ENCODE assay signal across 8 mouse cellular contexts in the genomic region with DNA sequence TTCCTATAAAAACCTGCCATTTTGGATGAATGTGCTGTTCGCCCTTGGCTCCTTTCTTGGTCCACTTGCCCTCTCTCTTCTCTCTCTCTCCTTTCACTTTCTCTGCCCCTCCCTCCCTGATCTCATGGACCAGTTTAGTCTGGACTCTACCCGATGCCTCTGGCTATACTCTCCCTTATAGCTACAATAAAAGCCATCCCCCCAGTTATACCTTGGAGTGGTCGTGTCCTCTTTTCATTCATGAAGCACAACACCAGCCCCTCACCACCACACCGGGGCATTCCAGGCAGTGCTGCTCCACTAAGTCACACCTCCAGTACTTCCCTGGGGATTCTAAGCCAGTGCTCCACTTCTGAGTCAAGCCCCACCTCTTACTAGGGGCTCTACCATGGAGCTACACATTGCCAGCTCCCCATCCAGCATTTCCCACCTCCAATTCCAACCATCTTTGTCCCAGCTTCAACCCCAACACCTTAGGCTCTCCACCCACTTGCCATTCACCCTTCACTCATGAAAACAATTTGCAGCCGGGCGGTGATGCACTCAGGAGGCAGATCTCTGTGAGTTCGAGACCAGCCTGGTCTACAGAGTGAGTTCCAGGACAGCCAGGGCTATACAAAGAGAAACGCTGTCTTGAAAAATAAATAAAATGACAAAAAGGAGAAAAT. TPM values are rescaled to one million over a fixed set of nuclear protein-coding genes. Genes with fewer than 3 reads are reported as not detected.
DNase-seq lines count a peak whose midpoint lies in the region; ATAC-seq and TF ChIP-seq lines count a peak whose summit lies in the region.

No protein-coding gene starts in this region.

- H3K9me3 ChIP-seq in E14TG2a.4 (ENCODE audit: low read length) = no peaks in the 10 kb centered on the region
- no peaks in the 10 kb centered on the region for H3K9me3 ChIP-seq in forebrain, postnatal 0 days (ENCODE audit: low read length)
- H3K9me3 ChIP-seq in liver, embryonic 15.5 days (replicated peaks) = no peaks in the 10 kb centered on the region

- DNase-seq in heart, adult 11 months = peak; percentile 91
- no peak for DNase-seq in heart, postnatal 4 days
- DNase-seq in forebrain, postnatal 0 days = no peak
- no peak for DNase-seq in adrenal gland, postnatal 25 days
- DNase-seq in layer of hippocampus, adult 11-12 months (ENCODE audit: low spot score) = no peak
- DNase-seq in B cell, adult 2 months = no peak

- no peak overlapping the region for H3K4me2 ChIP-seq in forebrain, postnatal 0 days (ENCODE audit: low read depth)
- peak overlapping the region; percentile 83 for H3K4me2 ChIP-seq in liver, embryonic 15.5 days

- H3K4me1 ChIP-seq in E14TG2a.4 (replicated peaks; ENCODE audit: low read depth, low read length) = peaks cover 78% of the 10 kb centered on the region
- H3K4me1 ChIP-seq in forebrain, postnatal 0 days (ENCODE audit: insufficient read depth) = peaks cover 22% of the 10 kb centered on the region
- H3K4me1 ChIP-seq in liver, embryonic 15.5 days (replicated peaks) = peaks cover 68% of the 10 kb centered on the region

- H3K4me3 ChIP-seq in E14TG2a.4 (replicated peaks; ENCODE audit: low read length) = peak overlapping the region; percentile 70
- H3K4me3 ChIP-seq in forebrain, postnatal 0 days (ENCODE audit: low read depth, low read length) = peak overlapping the region; percentile 44
- H3K4me3 ChIP-seq in liver, embryonic 15.5 days (replicated peaks) = no peak overlapping the region

- no peak for ATAC-seq in forebrain, postnatal 0 days
- no peak for ATAC-seq in liver, embryonic 15.5 days (ENCODE audit: insufficient read depth)

- no peak for TF ChIP-seq CTCF in E14TG2a.4 (conservative IDR thresholded peaks at IDR 0.05; ENCODE audit: low read length)
- TF ChIP-seq CTCF in forebrain, postnatal 0 days (IDR thresholded peaks at IDR 0.05; ENCODE audit: low read depth) = no peak

- no peaks in the 10 kb centered on the region for H3K27me3 ChIP-seq in E14TG2a.4 (ENCODE audit: insufficient read depth, low read length)
- H3K27me3 ChIP-seq in forebrain, postnatal 0 days (ENCODE audit: insufficient read depth, low read length) = no peaks in the 10 kb centered on the region
- no peaks in the 10 kb centered on the region for H3K27me3 ChIP-seq in liver, embryonic 15.5 days

- 76% methylated on average over 8 of the region's 8 CpGs for WGBS in forebrain, postnatal 0 days
- 74% methylated on average over 8 of the region's 8 CpGs for WGBS in liver, embryonic 15.5 days (ENCODE audit: insufficient replicate concordance)

- H3K27ac ChIP-seq in forebrain, postnatal 0 days (ENCODE audit: low read depth, low read length) = 0 out of 2 replicates have a peak overlapping the region, but pooled peaks have one; percentile 66
- H3K27ac ChIP-seq in liver, embryonic 15.5 days (replicated peaks) = peak overlapping the region; percentile 81

- peaks cover 34% of the 10 kb centered on the region for H3K36me3 ChIP-seq in E14TG2a.4 (ENCODE audit: insufficient read depth, low read length)
- H3K36me3 ChIP-seq in forebrain, postnatal 0 days (ENCODE audit: insufficient read depth) = no peaks in the 10 kb centered on the region
- H3K36me3 ChIP-seq in liver, embryonic 15.5 days (replicated peaks) = no peaks in the 10 kb centered on the region; the same call in 1 of the 2 replicates

- peak overlapping the region; percentile 36; the same call in 1 of the 2 replicates for H3K9ac ChIP-seq in forebrain, postnatal 0 days
- H3K9ac ChIP-seq in liver, embryonic 15.5 days = peak overlapping the region; percentile 48

RNA-seq across cellular contexts. Expression of gene Bcat2, which starts 2.7 kb away (rescaled TPM):
- 10 to 100 TPM; 56.1 to 64.7 TPM for total RNA-seq in heart, postnatal 4 days (2021)
- 13.7 and 14.2 TPM in 2 replicates for total RNA-seq in forebrain, postnatal 0 days (2014; rRNA removed)
- 17.7 and 20.2 TPM in 2 replicates for polyA plus RNA-seq in forebrain, postnatal 0 days (2015; fragmentation: Nextera tagmentation; extraction: Ambion mirVana)
- polyA plus RNA-seq in liver, embryonic 15.5 days (2015; fragmentation: Nextera tagmentation; extraction: Ambion mirVana) = 46.3 and 48.5 TPM in 2 replicates
- total RNA-seq in adrenal gland, postnatal 25 days (2021) = 218 and 244 TPM in 2 replicates

RNA-seq across cellular contexts. Expression of gene Hsd17b14, which starts 12.6 kb away (rescaled TPM):
- total RNA-seq in heart, postnatal 4 days (2021) = under 1 TPM in 1 of 2 experiments, not detected in 1; 0.20 TPM
- total RNA-seq in forebrain, postnatal 0 days (2014; rRNA removed) = not detected in 2 replicates
- 0.13 and 0.63 TPM in 2 replicates for polyA plus RNA-seq in forebrain, postnatal 0 days (2015; fragmentation: Nextera tagmentation; extraction: Ambion mirVana)
- polyA plus RNA-seq in liver, embryonic 15.5 days (2015; fragmentation: Nextera tagmentation; extraction: Ambion mirVana) = 1.9 and 2.2 TPM in 2 replicates
- 0.95 and 1.0 TPM in 2 replicates for total RNA-seq in adrenal gland, postnatal 25 days (2021)

RNA-seq across cellular contexts. Expression of gene Plekha4, which starts 41.1 kb away (rescaled TPM):
- 1 to 10 TPM; 3.6 to 4.0 TPM for total RNA-seq in heart, postnatal 4 days (2021)
- total RNA-seq in forebrain, postnatal 0 days (2014; rRNA removed) = 1.2 and 2.9 TPM in 2 replicates
- polyA plus RNA-seq in forebrain, postnatal 0 days (2015; fragmentation: Nextera tagmentation; extraction: Ambion mirVana) = 1.2 and 1.8 TPM in 2 replicates
- 0.66 and 0.75 TPM in 2 replicates for polyA plus RNA-seq in liver, embryonic 15.5 days (2015; fragmentation: Nextera tagmentation; extraction: Ambion mirVana)
- 3.2 and 3.3 TPM in 2 replicates for total RNA-seq in adrenal gland, postnatal 25 days (2021)

RNA-seq across cellular contexts. Expression of gene Ppp1r15a, which starts 41.2 kb away (rescaled TPM):
- total RNA-seq in heart, postnatal 4 days (2021) = 10 to 100 TPM; 40.7 to 42.1 TPM
- total RNA-seq in forebrain, postnatal 0 days (2014; rRNA removed) = 17.1 and 23.8 TPM in 2 replicates
- 23.9 and 26.3 TPM in 2 replicates for polyA plus RNA-seq in forebrain, postnatal 0 days (2015; fragmentation: Nextera tagmentation; extraction: Ambion mirVana)
- polyA plus RNA-seq in liver, embryonic 15.5 days (2015; fragmentation: Nextera tagmentation; extraction: Ambion mirVana) = 280 and 325 TPM in 2 replicates
- total RNA-seq in adrenal gland, postnatal 25 days (2021) = 28.0 and 29.6 TPM in 2 replicates

RNA-seq across cellular contexts. Expression of gene Fgf21, which starts 48.0 kb away (rescaled TPM):
- total RNA-seq in heart, postnatal 4 days (2021) = not detected
- not detected in 2 replicates for total RNA-seq in forebrain, postnatal 0 days (2014; rRNA removed)
- not detected in 2 replicates for polyA plus RNA-seq in forebrain, postnatal 0 days (2015; fragmentation: Nextera tagmentation; extraction: Ambion mirVana)
- polyA plus RNA-seq in liver, embryonic 15.5 days (2015; fragmentation: Nextera tagmentation; extraction: Ambion mirVana) = not detected in 2 replicates
- not detected in 2 replicates for total RNA-seq in adrenal gland, postnatal 25 days (2021)
